Mouse (Mus musculus) MEL (cell line): ENCODE data around the gene Magea4. TPM values are rescaled to one million over a fixed set of nuclear protein-coding genes. Genes with fewer than 3 reads are reported as not detected.

ENCODE experiments used
- DNase-seq: peaks from one replicate; pipeline ENCODE4 v3.0.0; 2011; ENCODE audit warnings: low read depth, low spot score
- H3K27ac ChIP-seq: 2 replicates; pipeline ENCODE4 v1.5.1; 2012; ENCODE audit warnings: low read depth, mild to moderate bottlenecking, control low read depth, low read length, moderate library complexity; ENCODE audit not compliant: control insufficient read depth
- H3K27me3 ChIP-seq, 2 experiments: fragments of 150-350 bp in 1 of 2; sonication (generic) in 1 of 2; 2 replicates each; pipeline ENCODE4 v1.6.1; 2012; ENCODE audit warnings: low read length in 2 of 2, mild to moderate bottlenecking in 2 of 2, improper control_type of control experiment in 1 of 2, moderate library complexity in 1 of 2; ENCODE audit not compliant: insufficient read depth in 2 of 2, control insufficient read depth in 1 of 2
- H3K36me3 ChIP-seq, 2 experiments: 2 replicates each; pipeline ENCODE4 v1.6.1; 2012 to 2014; ENCODE audit warnings: low read length in 2 of 2, improper control_type of control experiment in 1 of 2, inconsistent platforms in 1 of 2, mild to moderate bottlenecking in 1 of 2; ENCODE audit not compliant: insufficient read depth in 2 of 2, control insufficient read depth in 1 of 2
- H3K4me1 ChIP-seq, 2 experiments: fragments of 150-350 bp in 1 of 2; sonication (generic) in 1 of 2; 2 replicates each; pipeline ENCODE4 v1.6.1; 2012; ENCODE audit warnings: low read length in 2 of 2, improper control_type of control experiment in 1 of 2, mild to moderate bottlenecking in 1 of 2; ENCODE audit not compliant: insufficient read depth in 2 of 2, control insufficient read depth in 1 of 2
- H3K4me3 ChIP-seq, 2 experiments: fragments of 150-350 bp in 1 of 2; sonication (generic) in 1 of 2; 2 replicates each; pipeline ENCODE4 v1.5.1; 2012; ENCODE audit warnings: low read depth in 2 of 2, low read length in 2 of 2, mild to moderate bottlenecking in 2 of 2, moderate library complexity in 2 of 2, control low read depth in 1 of 2, improper control_type of control experiment in 1 of 2; ENCODE audit not compliant: control insufficient read depth in 1 of 2, insufficient read depth in 1 of 2
- H3K79me2 ChIP-seq: 2 replicates; pipeline ENCODE4 v1.6.1; 2012; ENCODE audit warnings: mild to moderate bottlenecking, low read length, moderate library complexity; ENCODE audit not compliant: control insufficient read depth, poor library complexity, insufficient read depth
- H3K9ac ChIP-seq: 2 replicates; pipeline ENCODE4 v1.6.1; 2012; ENCODE audit warnings: low read depth, mild to moderate bottlenecking, control low read depth, low read length, moderate library complexity; ENCODE audit not compliant: control insufficient read depth, poor library complexity, severe bottlenecking
- H3K9me3 ChIP-seq: fragments of 150-350 bp; sonication (generic); replicated peaks from 2 replicates; pipeline ENCODE4 v1.6.1; 2012; ENCODE audit warnings: mild to moderate bottlenecking, low read length, improper control_type of control experiment, moderate library complexity; ENCODE audit not compliant: insufficient read depth
- BHLHE40 ChIP-seq: IDR thresholded peaks from 2 replicates; pipeline ENCODE4 v1.6.1; 2012; ENCODE audit warnings: low read depth, mild to moderate bottlenecking, inconsistent platforms, low read length, improper control_type of control experiment, borderline replicate concordance
- CHD2 ChIP-seq: IDR thresholded peaks from 2 replicates; pipeline ENCODE4 v1.6.1; 2011; ENCODE audit warnings: low read length, improper control_type of control experiment
- E2F4 ChIP-seq: IDR thresholded peaks from 2 replicates; pipeline ENCODE4 v1.6.1; 2011; ENCODE audit warnings: low read depth, low read length, improper control_type of control experiment, borderline replicate concordance
- ELF1 ChIP-seq: IDR thresholded peaks from 2 replicates; pipeline ENCODE4 v1.6.1; 2014; ENCODE audit warnings: low read depth, mild to moderate bottlenecking, inconsistent platforms, low read length, improper control_type of control experiment, moderate library complexity
- EP300 ChIP-seq, 2 experiments: IDR thresholded peaks; 2 replicates each; pipeline ENCODE4 v1.6.1; 2011; ENCODE audit warnings: improper control_type of control experiment in 2 of 2, low read length in 2 of 2, low read depth in 1 of 2, mild to moderate bottlenecking in 1 of 2
- GABPA ChIP-seq: IDR thresholded peaks from 2 replicates; pipeline ENCODE4 v1.6.1; 2012; ENCODE audit warnings: low read depth, mild to moderate bottlenecking, inconsistent platforms, low read length, improper control_type of control experiment, moderate library complexity
- HCFC1 ChIP-seq: IDR thresholded peaks from 2 replicates; pipeline ENCODE4 v1.6.1; 2012; ENCODE audit warnings: low read depth, mild to moderate bottlenecking, inconsistent platforms, low read length, improper control_type of control experiment, moderate library complexity
- MAFK ChIP-seq: IDR thresholded peaks from 2 replicates; pipeline ENCODE4 v1.6.1; 2011; ENCODE audit warnings: low read depth, mild to moderate bottlenecking, low read length, improper control_type of control experiment, borderline replicate concordance
- MAX ChIP-seq: IDR thresholded peaks from 2 replicates; pipeline ENCODE4 v1.6.1; 2011; ENCODE audit warnings: low read length, improper control_type of control experiment
- MAZ ChIP-seq: IDR thresholded peaks from 2 replicates; pipeline ENCODE4 v1.6.1; 2012; ENCODE audit warnings: low read depth, mild to moderate bottlenecking, inconsistent platforms, low read length, improper control_type of control experiment
- MYB ChIP-seq: IDR thresholded peaks from 2 replicates; pipeline ENCODE4 v1.6.1; 2011; ENCODE audit warnings: mild to moderate bottlenecking, low read depth, low read length, improper control_type of control experiment
- MYC ChIP-seq: IDR thresholded peaks from 2 replicates; pipeline ENCODE4 v1.6.1; 2011; ENCODE audit warnings: low read depth, mild to moderate bottlenecking, low read length, improper control_type of control experiment, moderate library complexity
- NELFE ChIP-seq: IDR thresholded peaks from 2 replicates; pipeline ENCODE4 v1.6.1; 2011; ENCODE audit warnings: low read depth, low read length, improper control_type of control experiment
- NRF1 ChIP-seq: IDR thresholded peaks from 2 replicates; pipeline ENCODE4 v1.6.1; 2014; ENCODE audit warnings: low read depth, mild to moderate bottlenecking, inconsistent platforms, low read length, improper control_type of control experiment, moderate library complexity; ENCODE audit not compliant: poor library complexity, insufficient read depth, severe bottlenecking
- POLR2AphosphoS5 ChIP-seq: IDR thresholded peaks from 2 replicates; pipeline ENCODE4 v1.6.1; 2012; ENCODE audit warnings: low read depth, borderline replicate concordance, mild to moderate bottlenecking, inconsistent platforms, low read length, moderate library complexity, mixed read lengths
- RCOR1 ChIP-seq: IDR thresholded peaks from 2 replicates; pipeline ENCODE4 v1.6.1; 2012; ENCODE audit warnings: low read depth, mild to moderate bottlenecking, inconsistent platforms, low read length, improper control_type of control experiment
- SIN3A ChIP-seq: IDR thresholded peaks from 2 replicates; pipeline ENCODE4 v1.6.1; 2012; ENCODE audit warnings: low read length, improper control_type of control experiment, inconsistent platforms
- SMC3 ChIP-seq: IDR thresholded peaks from 2 replicates; pipeline ENCODE4 v1.6.1; 2011; ENCODE audit warnings: low read depth, low read length, improper control_type of control experiment
- TBP ChIP-seq: IDR thresholded peaks from 2 replicates; pipeline ENCODE4 v1.8.0; 2011; ENCODE audit warnings: low read depth, low read length, improper control_type of control experiment
- USF1 ChIP-seq: IDR thresholded peaks from 2 replicates; pipeline ENCODE4 v1.6.1; 2014; ENCODE audit warnings: low read depth, mild to moderate bottlenecking, inconsistent platforms, low read length, improper control_type of control experiment, moderate library complexity
- USF2 ChIP-seq, 2 experiments: IDR thresholded peaks; 2 replicates each; pipeline ENCODE4 v1.6.1; 2011 to 2012; ENCODE audit warnings: improper control_type of control experiment in 2 of 2, low read length in 2 of 2, borderline replicate concordance in 1 of 2, inconsistent platforms in 1 of 2, low read depth in 1 of 2, mild to moderate bottlenecking in 1 of 2; ENCODE audit not compliant: insufficient read depth in 1 of 2
- ZKSCAN1 ChIP-seq: IDR thresholded peaks from 2 replicates; pipeline ENCODE4 v1.6.1; 2012; ENCODE audit warnings: low read depth, mild to moderate bottlenecking, inconsistent platforms, low read length, improper control_type of control experiment, moderate library complexity
- ZMIZ1 ChIP-seq: IDR thresholded peaks from 2 replicates; pipeline ENCODE4 v1.6.1; 2012; ENCODE audit warnings: low read depth, mild to moderate bottlenecking, inconsistent platforms, low read length, improper control_type of control experiment, moderate library complexity
- ZNF384 ChIP-seq: IDR thresholded peaks from 2 replicates; pipeline ENCODE4 v1.6.1; 2012; ENCODE audit warnings: low read depth, mild to moderate bottlenecking, inconsistent platforms, low read length, improper control_type of control experiment
- polyA plus RNA-seq, 2 experiments: library from polyadenylated mRNA; stranded (reverse) in 1 of 2; unstranded in 1 of 2; fragments of >175 nt in 1 of 2; fragments of >200 nt in 1 of 2; gene quantifications; 2 replicates each; pipeline versions ENCODE4 v1.2.1 to v1.2.4; 2012; ENCODE audit warnings: low replicate concordance in 2 of 2, low read depth in 1 of 2; ENCODE audit not compliant: insufficient read length in 2 of 2, insufficient read depth in 1 of 2, missing spikeins in 1 of 2
- total RNA-seq: library from RNA; depleted of rRNA; stranded (reverse); fragments of 300-350 nt; gene quantifications from 2 replicates; pipeline ENCODE4 v1.2.3, GENCODE M21; 2012; rRNA removed

The Magea4 gene
- total RNA-seq: not detected in 2 replicates
- polyA plus RNA-seq: not detected

DNA sequence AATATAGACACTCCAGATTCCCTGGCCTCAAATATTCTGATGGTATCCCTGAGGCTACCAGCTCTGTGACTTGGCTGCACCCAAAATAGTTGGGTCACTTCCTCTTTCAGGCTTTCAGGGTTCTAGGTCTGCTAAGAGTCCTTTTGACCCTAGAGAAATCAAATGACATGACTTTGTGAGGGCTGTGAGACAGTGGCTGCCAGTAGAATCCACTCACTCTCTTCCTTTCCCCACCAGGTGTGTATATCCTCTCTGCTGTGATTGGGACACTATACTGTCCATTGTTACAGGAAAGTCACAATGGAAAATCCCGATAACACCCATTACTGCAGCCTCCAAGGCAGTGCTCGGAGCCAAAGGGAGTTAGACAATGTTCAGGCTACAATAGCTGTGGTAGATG is at the start of gene Magea4:
Magea4 (plus strand) TSS at position 301 of the 400 bp plus-strand sequence.
- Histone ChIP-seq H3K27me3 (no peaks in the 10 kb centered on the region), H3K9me3 (no peaks in the 10 kb centered on the region), H3K4me1 (no peaks in the 10 kb centered on the region), H3K36me3 (no peaks in the 10 kb centered on the region), H3K79me2 (no peaks in the 10 kb centered on the region), H3K4me3 (no peak within 1 kb of the TSS), H3K9ac (no peak within 1 kb of the TSS), H3K27ac (no peak within 1 kb of the TSS)
- TF ChIP-seq MAZ: no peak
- TF ChIP-seq HCFC1: no peak
- TF ChIP-seq TBP: no peak
- TF ChIP-seq ZMIZ1: no peak
- TF ChIP-seq ELF1: no peak
- TF ChIP-seq SIN3A: no peak
- no peak for TF ChIP-seq MAFK
- TF ChIP-seq ZKSCAN1: no peak
- TF ChIP-seq POLR2AphosphoS5: no peak
- no peak for DNase-seq

- no peaks in the 10 kb centered on the region for H3K27me3 ChIP-seq
- H3K9ac ChIP-seq: no peak overlapping the region
- H3K79me2 ChIP-seq: no peaks in the 10 kb centered on the region
- H3K27ac ChIP-seq: no peak overlapping the region
- no peak overlapping the region for H3K4me3 ChIP-seq
- no peaks in the 10 kb centered on the region for H3K9me3 ChIP-seq
- no peaks in the 10 kb centered on the region for H3K36me3 ChIP-seq
- H3K4me1 ChIP-seq: no peaks in the 10 kb centered on the region
- TF ChIP-seq CHD2 (no peak), ZNF384 (no peak), EP300 (IDR thresholded peaks at IDR 0.05; ENCODE audit: low read depth in 1 of 2, low read length in 2 of 2) (no peak), NRF1 (no peak), ZMIZ1 (no peak), USF1 (no peak), USF2 (IDR thresholded peaks at IDR 0.05; ENCODE audit: borderline replicate concordance in 1 of 2, insufficient read depth in 1 of 2, low read depth in 1 of 2, low read length in 2 of 2) (no peak), RCOR1 (no peak), POLR2AphosphoS5 (no peak), SIN3A (no peak), SMC3 (no peak), MYB (no peak), BHLHE40 (no peak), MAZ (no peak), MYC (no peak), TBP (no peak), E2F4 (no peak), NELFE (no peak), MAX (no peak), GABPA (no peak)
- no peak for DNase-seq
These were observed 18.8 kb upstream of the Magea4 start for GRCm38 (mm10) chrX:72202944-72203554.
